Mouse (Mus musculus) limb, embryonic 14.5 days (tissue): ENCODE results near the gene Cyth1. TPM values are rescaled to one million over a fixed set of nuclear protein-coding genes. Genes with fewer than 3 reads are reported as not detected.

ENCODE experiments used
- ATAC-seq: fragments of 200-750 bp; cut with Nextera tagmentation; 2 replicates; pipeline ENCODE4 v1.8.0; 2017; ENCODE audit warnings: low read depth, moderate number of reproducible peaks, moderate TSS enrichment; ENCODE audit not compliant: low FRiP score
- DNase-seq: peaks from one replicate; pipeline ENCODE4 v3.0.0-alpha.2; 2015; ENCODE audit warnings: low spot score
- H3K27ac ChIP-seq: fragments of 300-500 bp; sonication (generic); replicated peaks from 2 replicates; pipeline ENCODE4 v1.5.1; 2014; ENCODE audit warnings: low read depth, mild to moderate bottlenecking, low read length, moderate library complexity, mixed read lengths
- H3K27me3 ChIP-seq: fragments of 300-500 bp; sonication (generic); 2 replicates; pipeline ENCODE4 v1.6.1; 2014; ENCODE audit warnings: low read length, mixed read lengths; ENCODE audit not compliant: control insufficient read depth, insufficient read depth
- H3K36me3 ChIP-seq: fragments of 300-500 bp; sonication (generic); 2 replicates; pipeline ENCODE4 v1.6.1; 2014; ENCODE audit warnings: mild to moderate bottlenecking, low read length, moderate library complexity, mixed read lengths; ENCODE audit not compliant: control insufficient read depth, insufficient read depth
- H3K4me1 ChIP-seq: fragments of 300-500 bp; sonication (generic); 2 replicates; pipeline ENCODE4 v1.6.1; 2014; ENCODE audit warnings: antibody characterized with exemption, low read length, mixed read lengths; ENCODE audit not compliant: control insufficient read depth, insufficient read depth
- H3K4me2 ChIP-seq: fragments of 300-500 bp; sonication (generic); replicated peaks from 2 replicates; pipeline ENCODE4 v1.6.1; 2014; ENCODE audit warnings: low read depth, mild to moderate bottlenecking, low read length, moderate library complexity; ENCODE audit not compliant: severe bottlenecking
- H3K4me3 ChIP-seq: fragments of 300-500 bp; sonication (generic); replicated peaks from 2 replicates; pipeline ENCODE4 v1.5.1; 2014; ENCODE audit warnings: low read length
- H3K9ac ChIP-seq: fragments of 300-500 bp; sonication (generic); 2 replicates; pipeline ENCODE4 v1.6.1; 2014; ENCODE audit warnings: mild to moderate bottlenecking, low read depth, low read length, moderate library complexity; ENCODE audit not compliant: severe bottlenecking
- H3K9me3 ChIP-seq: fragments of 300-500 bp; sonication (generic); 2 replicates; pipeline ENCODE4 v1.6.1; 2016; ENCODE audit warnings: low read length; ENCODE audit not compliant: control insufficient read depth
- POLR2A ChIP-seq: fragments of 200-500 bp; IDR thresholded peaks from 2 replicates; pipeline ENCODE4 v1.8.0; 2012; ENCODE audit warnings: inconsistent platforms, mild to moderate bottlenecking, moderate library complexity, borderline replicate concordance; ENCODE audit not compliant: insufficient read depth, insufficient read length; ENCODE audit errors: extremely low read depth
- WGBS: fragments of 180-500 bp; shearing (Covaris S2); extraction: QIAGEN DNeasy Blood & Tissue Kit; methylation state at CpG from one replicate; pipeline ENCODE4 v1.1.7; 2014; 5-methylcytosine and 5-hydroxymethylcytosine counted together
- polyA plus RNA-seq, 2 experiments: library from polyadenylated mRNA; depleted of rRNA in 1 of 2; stranded (reverse) in 1 of 2; unstranded in 1 of 2; fragments of >200 nt; fragmentation: Nextera tagmentation in 1 of 2; extraction: Ambion mirVana in 1 of 2; gene quantifications; 2 replicates each; pipeline versions ENCODE4 v1.2.1 to v1.2.3; 2012 to 2014

The Cyth1 gene
- polyA plus RNA-seq, 2 experiments, result 13.5 to 22.3 TPM

GRCm38 (mm10) chr11:118265621-118266020, 17.2 kb upstream of the Cyth1 start:
- 85% methylated on average over 11 of the region's 11 CpGs for WGBS
- Histone ChIP-seq H3K4me3 (no peak overlapping the region), H3K36me3 (peaks cover 97% of the 10 kb centered on the region), H3K4me2 (no peak overlapping the region), H3K9me3 (no peaks in the 10 kb centered on the region), H3K9ac (no peak overlapping the region), H3K4me1 (no peaks in the 10 kb centered on the region), H3K27me3 (no peaks in the 10 kb centered on the region), H3K27ac (no peak overlapping the region)
- TF ChIP-seq POLR2A, result no peak
- ATAC-seq (no peak), DNase-seq (no peak)

DNA sequence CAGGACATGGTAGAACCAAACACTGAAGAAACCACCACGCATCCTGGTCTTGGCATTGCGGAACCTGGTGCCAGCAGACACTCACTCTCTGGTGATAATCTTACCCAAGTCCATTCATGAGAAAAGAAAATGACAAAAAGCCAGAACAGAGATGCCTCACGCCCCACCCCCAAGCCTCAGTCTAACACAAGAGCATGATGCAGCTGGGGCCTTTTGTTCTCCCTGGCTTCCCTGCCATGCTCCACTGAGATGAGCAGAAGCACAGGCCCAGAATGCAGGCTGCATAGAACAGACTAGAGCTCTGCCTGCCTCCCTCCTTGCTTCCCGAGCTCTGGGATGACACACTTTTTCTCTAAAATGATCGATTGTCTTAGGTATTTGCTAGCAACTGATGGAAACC, 14.8 kb upstream of the Cyth1 start:
- DNase-seq, result no peak

DNA sequence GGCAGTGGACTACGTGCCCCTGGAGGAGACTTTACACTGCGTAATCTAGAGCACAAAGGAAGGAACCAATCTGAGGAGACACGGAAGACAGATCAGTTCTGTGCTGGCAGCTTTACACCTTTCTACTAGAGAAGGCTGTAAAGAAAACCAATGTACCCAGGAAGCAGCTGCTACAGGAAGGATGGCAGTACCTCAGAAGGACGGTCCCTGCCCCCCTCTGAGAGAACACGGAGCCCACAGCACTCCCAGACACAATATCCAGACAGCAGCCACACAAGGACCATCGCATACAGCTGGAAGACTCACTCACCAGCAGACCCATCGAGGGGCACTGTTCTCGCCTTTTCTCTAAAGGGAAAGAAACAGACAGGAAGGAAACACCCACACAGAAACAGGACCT, 11.7 kb upstream of the Cyth1 start:
- no peak overlapping the region for H3K4me2 ChIP-seq
- TF ChIP-seq POLR2A, result no peak
- H3K9me3 ChIP-seq, result no peaks in the 10 kb centered on the region
- no peak overlapping the region for H3K27ac ChIP-seq
- peaks cover 2% of the 10 kb centered on the region for H3K4me1 ChIP-seq
- DNase-seq, result no peak
- H3K4me3 ChIP-seq, result no peak overlapping the region
- H3K27me3 ChIP-seq, result no peaks in the 10 kb centered on the region
- ATAC-seq, result no peak
- H3K9ac ChIP-seq, result no peak overlapping the region
- peaks cover 87% of the 10 kb centered on the region for H3K36me3 ChIP-seq
- 84% methylated on average over 8 of the region's 8 CpGs for WGBS

More for the DNA sequence above, 14.8 kb upstream of the Cyth1 start:
- TF ChIP-seq POLR2A, result no peak
- H3K27ac ChIP-seq, result no peak overlapping the region
- no peaks in the 10 kb centered on the region for H3K4me1 ChIP-seq
- 91% methylated on average over 5 of the region's 5 CpGs for WGBS
- H3K27me3 ChIP-seq, result no peaks in the 10 kb centered on the region
- no peak overlapping the region for H3K4me2 ChIP-seq
- H3K9ac ChIP-seq, result no peak overlapping the region
- no peak overlapping the region for H3K4me3 ChIP-seq
- H3K36me3 ChIP-seq, result peaks cover 100% of the 10 kb centered on the region
- H3K9me3 ChIP-seq, result no peaks in the 10 kb centered on the region
- ATAC-seq, result no peak

GRCm38 (mm10) chr11:118259580-118259979, 11.2 kb upstream of the Cyth1 start:
- Histone ChIP-seq H3K9me3 (no peaks in the 10 kb centered on the region), H3K9ac (no peak overlapping the region), H3K4me2 (no peak overlapping the region), H3K4me1 (peaks cover 7% of the 10 kb centered on the region), H3K36me3 (peaks cover 82% of the 10 kb centered on the region), H3K27me3 (no peaks in the 10 kb centered on the region), H3K4me3 (no peak overlapping the region), H3K27ac (no peak overlapping the region)
- no peak for TF ChIP-seq POLR2A
- WGBS, result 93% methylated on average over 8 of the region's 8 CpGs
- DNase-seq, result no peak
- ATAC-seq, result no peak

GRCm38 (mm10) chr11:118256371-118256770, 8.0 kb upstream of the Cyth1 start:
- ATAC-seq, result no peak
- H3K27me3 ChIP-seq, result no peaks in the 10 kb centered on the region
- peaks cover 50% of the 10 kb centered on the region for H3K36me3 ChIP-seq
- no peak for DNase-seq
- H3K4me3 ChIP-seq, result no peak overlapping the region
- no peak overlapping the region for H3K27ac ChIP-seq
- no peak for TF ChIP-seq POLR2A
- no peak overlapping the region for H3K9ac ChIP-seq
- H3K4me1 ChIP-seq, result peaks cover 20% of the 10 kb centered on the region
- H3K9me3 ChIP-seq, result no peaks in the 10 kb centered on the region
- no peak overlapping the region for H3K4me2 ChIP-seq
- WGBS, result 95% methylated on average over 7 of the region's 7 CpGs

DNA sequence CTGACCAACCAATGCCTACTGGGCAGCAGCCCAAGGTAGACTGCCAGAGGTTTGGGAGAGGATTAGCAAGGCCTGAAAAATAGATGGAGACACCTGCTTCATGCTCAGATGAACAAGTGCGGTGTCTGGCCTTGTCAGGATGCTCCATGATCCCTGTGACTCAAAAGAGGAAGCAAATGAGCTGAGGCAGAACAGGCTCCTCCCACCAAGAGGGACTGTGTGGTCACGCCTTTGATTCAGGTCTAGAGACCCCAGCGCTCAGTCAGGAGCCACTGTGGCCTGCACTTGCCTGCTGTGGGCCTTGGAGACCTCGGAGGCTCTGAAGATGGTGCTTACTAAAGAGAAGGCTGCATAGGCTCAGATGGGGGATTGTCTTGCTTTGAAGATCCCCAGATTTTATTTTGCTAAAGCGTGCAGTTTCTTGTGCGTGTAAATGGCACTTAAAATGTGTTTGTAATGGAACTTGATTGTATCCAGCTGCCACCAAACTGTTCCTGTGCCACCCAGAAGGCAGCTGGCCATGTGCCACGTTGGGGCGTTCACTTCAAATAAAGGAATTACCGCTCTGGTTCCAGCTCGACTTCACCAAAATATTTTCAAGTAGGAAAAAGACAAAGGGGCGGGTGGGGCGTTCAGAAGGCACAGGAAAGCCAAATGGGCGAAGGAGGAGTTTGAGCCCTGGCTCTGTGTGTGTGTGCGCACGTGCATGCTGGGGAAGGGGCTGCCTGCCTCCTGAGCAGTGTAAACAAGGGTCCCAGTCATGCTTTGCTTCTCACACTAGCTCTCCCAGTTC, 6.0 kb upstream of the Cyth1 start:
- Histone ChIP-seq H3K4me2 (no peak overlapping the region), H3K36me3 (peaks cover 30% of the 10 kb centered on the region), H3K9ac (no peak overlapping the region), H3K4me3 (no peak overlapping the region), H3K27ac (peak overlapping the region; percentile 76), H3K4me1 (peaks cover 23% of the 10 kb centered on the region), H3K27me3 (no peaks in the 10 kb centered on the region), H3K9me3 (no peaks in the 10 kb centered on the region)
- TF ChIP-seq POLR2A, result no peak
- 27% methylated on average over 15 of the region's 15 CpGs for WGBS
- peak; percentile 69 for DNase-seq
- ATAC-seq, result peak; percentile 68
